ENCODE assay signal across 26 mouse cellular contexts in the genomic region with DNA sequence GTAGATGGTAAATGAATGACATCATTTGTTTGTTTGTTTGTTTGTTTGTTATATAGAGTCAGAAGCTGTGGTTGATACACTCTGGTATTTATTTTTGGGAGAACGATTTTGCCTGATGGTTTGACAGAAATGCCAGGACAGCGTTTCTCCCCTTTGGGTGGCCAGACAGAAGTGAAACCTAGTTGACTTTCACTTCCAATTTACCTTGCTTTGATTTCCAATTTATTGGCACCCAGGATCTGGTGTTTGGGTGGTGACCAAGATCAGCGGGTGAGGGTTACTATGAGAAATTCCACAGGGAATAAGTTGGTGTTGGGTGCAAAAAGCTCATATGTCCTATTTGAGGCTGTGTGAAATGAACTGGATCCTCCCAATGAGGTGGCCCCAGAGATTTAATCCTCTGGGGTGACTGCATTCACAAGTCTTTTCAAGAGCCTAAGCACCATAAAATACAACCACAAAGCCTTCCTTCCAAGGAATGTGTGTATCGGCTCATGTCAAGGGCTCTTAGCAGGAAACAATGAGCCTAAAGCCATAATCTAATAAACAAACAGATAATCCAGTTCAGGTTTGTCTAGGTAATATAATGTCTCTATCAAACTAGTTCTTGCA.
DNase-seq lines count a peak whose midpoint lies in the region; ATAC-seq and TF ChIP-seq lines count a peak whose summit lies in the region.
"Had no signal": no experiment of that assay in that cellular context is flagged by ENCODE, and none has a peak within 500 bp of the region (broad histone marks: within the 10 kb centered on the region; RNA-seq: fewer than 3 reads in every experiment).

No protein-coding gene starts in this region.

- 56% methylated on average over 4 of the region's 4 CpGs for WGBS in kidney, postnatal 0 days
- 38% methylated on average over 4 of the region's 4 CpGs for WGBS in midbrain, embryonic 11.5 days
- WGBS in midbrain, embryonic 16.5 days: 39% methylated on average over 4 of the region's 4 CpGs

- no peak for TF ChIP-seq RAD21 in CH12.LX (IDR thresholded peaks at IDR 0.05; ENCODE audit: low read depth, low read length)

- no peak overlapping the region for H3K4me3 ChIP-seq in kidney, postnatal 0 days (replicated peaks; ENCODE audit: low read depth, low read length)
- no peak overlapping the region for H3K4me3 ChIP-seq in midbrain, embryonic 11.5 days (ENCODE audit: low read depth, low read length)
- no peak overlapping the region for H3K4me3 ChIP-seq in midbrain, embryonic 16.5 days (ENCODE audit: low read depth, low read length)
- no peak overlapping the region for H3K4me3 ChIP-seq in CH12.LX (replicated peaks in 1 of 3; ENCODE audit: low read depth in 2 of 3, low read length in 2 of 3, poor library complexity in 1 of 3)
- H3K4me3 ChIP-seq: embryonic facial prominence, embryonic 15.5 days; gastrocnemius, adult 2 months; heart, embryonic 12.5 days; heart, embryonic 15.5 days had no signal

- TF ChIP-seq CTCF in kidney, postnatal 0 days (IDR thresholded peaks at IDR 0.05; ENCODE audit: low read depth): no peak
- TF ChIP-seq CTCF in CH12.LX (conservative IDR thresholded peaks at IDR 0.05 in 1 of 2, IDR thresholded peaks at IDR 0.05 in 1 of 2; ENCODE audit: low read depth in 2 of 2, low read length in 2 of 2): no peak

- no peak for TF ChIP-seq POLR2A in CH12.LX (IDR thresholded peaks at IDR 0.05; ENCODE audit: low read depth, low read length)

- no peak overlapping the region for H3K27ac ChIP-seq in kidney, postnatal 0 days
- no peak overlapping the region for H3K27ac ChIP-seq in midbrain, embryonic 11.5 days (ENCODE audit: low read depth, low read length)
- no peak overlapping the region for H3K27ac ChIP-seq in midbrain, embryonic 16.5 days (ENCODE audit: low read length)
- H3K27ac ChIP-seq in CH12.LX (ENCODE audit: insufficient read depth, low read depth): no peak overlapping the region
- H3K27ac ChIP-seq: gastrocnemius, adult 2 months; heart, embryonic 15.5 days; hindbrain, embryonic 14.5 days; hindbrain, postnatal 0 days had no signal

- H3K79me2 ChIP-seq in CH12.LX (replicated peaks; ENCODE audit: control insufficient read depth, extremely low read depth, insufficient read depth, poor library complexity, severe bottlenecking): no peaks in the 10 kb centered on the region

- dilution Hi-C loops in CH12.LX (cut with MboI; ENCODE audit: extremely low pct_ligation_motif_present, extremely low pct_unique_long_range_greater_than_20kb, low sequenced_read_pairs): no loop called here

- ATAC-seq in kidney, postnatal 0 days (replicated peaks; ENCODE audit: low FRiP score, low read depth): no peak
- ATAC-seq in midbrain, embryonic 11.5 days (ENCODE audit: low FRiP score): 0 out of 2 replicates have a peak, but pooled peaks have one; percentile 19
- no peak for ATAC-seq in midbrain, embryonic 16.5 days
- ATAC-seq: forebrain, embryonic 14.5 days; forebrain, postnatal 0 days; hindbrain, postnatal 0 days; inflammation-experienced regulatory T-cells, adult 6 months had no signal

- TF ChIP-seq EP300 in CH12.LX (IDR thresholded peaks at IDR 0.05; ENCODE audit: low read length): peak; percentile 79

- no peaks in the 10 kb centered on the region for H3K27me3 ChIP-seq in kidney, postnatal 0 days (ENCODE audit: insufficient read depth, low read length)
- H3K27me3 ChIP-seq in midbrain, embryonic 11.5 days (ENCODE audit: control insufficient read depth, insufficient read depth, low read length): peaks cover 57% of the 10 kb centered on the region
- H3K27me3 ChIP-seq in midbrain, embryonic 16.5 days (ENCODE audit: control insufficient read depth, insufficient read depth, low read depth, low read length): peaks cover 3% of the 10 kb centered on the region
- H3K27me3 ChIP-seq in CH12.LX (replicated peaks): no peaks in the 10 kb centered on the region
- H3K27me3 ChIP-seq: embryonic facial prominence, embryonic 15.5 days; heart, embryonic 12.5 days; heart, embryonic 15.5 days had no signal

- H3K36me3 ChIP-seq in kidney, postnatal 0 days (ENCODE audit: insufficient read depth, low read length): no peaks in the 10 kb centered on the region
- no peaks in the 10 kb centered on the region for H3K36me3 ChIP-seq in midbrain, embryonic 11.5 days (ENCODE audit: control insufficient read depth, insufficient read depth, low read length)
- no peaks in the 10 kb centered on the region for H3K36me3 ChIP-seq in midbrain, embryonic 16.5 days (ENCODE audit: control insufficient read depth, insufficient read depth, low read length)
- H3K36me3 ChIP-seq in CH12.LX (replicated peaks in 1 of 2; ENCODE audit: control insufficient read depth in 1 of 2, insufficient read depth in 1 of 2, low read length in 1 of 2): no peaks in the 10 kb centered on the region
- H3K36me3 ChIP-seq: embryonic facial prominence, embryonic 15.5 days; heart, embryonic 12.5 days had no signal

- H3K9me3 ChIP-seq in kidney, postnatal 0 days (replicated peaks; ENCODE audit: low read length): no peaks in the 10 kb centered on the region
- H3K9me3 ChIP-seq in midbrain, embryonic 11.5 days (ENCODE audit: control insufficient read depth, low read length): no peaks in the 10 kb centered on the region
- no peaks in the 10 kb centered on the region for H3K9me3 ChIP-seq in midbrain, embryonic 16.5 days (replicated peaks; ENCODE audit: control insufficient read depth, low read length, poor library complexity, severe bottlenecking)
- H3K9me3 ChIP-seq in CH12.LX (replicated peaks; ENCODE audit: low read length): no peaks in the 10 kb centered on the region
- H3K9me3 ChIP-seq: embryonic facial prominence, embryonic 15.5 days; heart, embryonic 12.5 days; heart, embryonic 15.5 days had no signal

- in situ Hi-C loops in CH12.LX (cut with MboI; ENCODE audit: low pct_ligation_motif_present, low pct_unique_long_range_greater_than_20kb, low sequenced_read_pairs): loop anchor here (25.0 kb wide), 1 partner anchor 656 kb away; a partner anchor contains a TSS

- H3K9ac ChIP-seq in kidney, postnatal 0 days (ENCODE audit: low read depth, low read length): no peak overlapping the region
- H3K9ac ChIP-seq in midbrain, embryonic 11.5 days (ENCODE audit: low read length): no peak overlapping the region
- no peak overlapping the region for H3K9ac ChIP-seq in midbrain, embryonic 16.5 days (ENCODE audit: low read depth, low read length)
- H3K9ac ChIP-seq in CH12.LX (ENCODE audit: insufficient read depth, low read depth): no peak overlapping the region
- H3K9ac ChIP-seq: embryonic facial prominence, embryonic 15.5 days; forebrain, postnatal 0 days; heart, embryonic 12.5 days; heart, embryonic 15.5 days; hindbrain, embryonic 14.5 days had no signal

- no peak overlapping the region for H3K4me2 ChIP-seq in kidney, postnatal 0 days (ENCODE audit: low read length)
- H3K4me2 ChIP-seq in midbrain, embryonic 11.5 days: no peak overlapping the region
- no peak overlapping the region for H3K4me2 ChIP-seq in midbrain, embryonic 16.5 days (ENCODE audit: low read length)
- H3K4me2 ChIP-seq in CH12.LX (ENCODE audit: insufficient read depth, low read depth, poor library complexity, severe bottlenecking): no peak overlapping the region
- H3K4me2 ChIP-seq: embryonic facial prominence, embryonic 15.5 days; heart, embryonic 12.5 days; heart, embryonic 15.5 days; hindbrain, embryonic 14.5 days had no signal

- DNase-seq in kidney, postnatal 0 days (ENCODE audit: low spot score): peak; percentile 40
- no peak for DNase-seq in kidney, postnatal 14 days
- DNase-seq in midbrain, embryonic 11.5 days (ENCODE audit: low spot score, missing footprints): peak; percentile 84
- DNase-seq in CH12.LX (ENCODE audit: extremely low read depth): no peak
- DNase-seq in right cerebral cortex, postnatal 25 days: no peak
- DNase-seq: adrenal gland, adult 2 months; adrenal gland, postnatal 14 days; cerebellum, adult 11-12 months; cerebellum, adult 8-10 months; cerebellum, postnatal 10 days; cerebellum, postnatal 36 days; embryo, embryonic 11 days; forebrain, postnatal 0 days; gastrocnemius, adult 2 months; gastrocnemius, postnatal 14 days; heart, adult 18-20 months; heart, postnatal 10 days; heart, postnatal 36 days had no signal

- H3K4me1 ChIP-seq in kidney, postnatal 0 days (replicated peaks; ENCODE audit: insufficient read depth, low read length): peaks cover 6% of the 10 kb centered on the region; the same call in 1 of the 2 replicates
- peaks cover 6% of the 10 kb centered on the region; the same call in 1 of the 2 replicates for H3K4me1 ChIP-seq in midbrain, embryonic 11.5 days (ENCODE audit: control insufficient read depth, insufficient read depth, low read length)
- H3K4me1 ChIP-seq in midbrain, embryonic 16.5 days (ENCODE audit: control insufficient read depth, insufficient read depth, low read length): no peaks in the 10 kb centered on the region; the same call in 1 of the 2 replicates
- H3K4me1 ChIP-seq in CH12.LX (ENCODE audit: control insufficient read depth in 1 of 2, insufficient read depth in 2 of 2): peaks cover 0 to 31% of the 10 kb centered on the region in 2 experiments; a peak in 2 of 4 replicates

TF ChIP-seq in CH12.LX, 34 proteins besides CTCF, POLR2A, EP300 and RAD21:
- TF ChIP-seq IRF4 (IDR thresholded peaks at IDR 0.05; ENCODE audit: low read depth, low read length): peak; percentile 74; the same call in 1 of the 2 replicates
- TF ChIP-seq POLR2AphosphoS2 (IDR thresholded peaks at IDR 0.05; ENCODE audit: low read depth, low read length): no peak

Comparison
In these comparisons a context has a peak if more than half of its experiments do, and no peak if none do; other contexts are left out.
1. DNase-seq: peak in kidney, postnatal 0 days (single experiment) and midbrain, embryonic 11.5 days (single experiment); none in kidney, postnatal 14 days (single experiment), CH12.LX (single experiment) and right cerebral cortex, postnatal 25 days (single experiment).